ENCODE assay signal across 13 mouse cellular contexts in genomic region chr2:117928062-117928461, GRCm38 (mm10).
DNase-seq lines count a peak whose midpoint lies in the region; ATAC-seq and TF ChIP-seq lines count a peak whose summit lies in the region.
"Had no signal": no experiment of that assay in that cellular context is flagged by ENCODE, and none has a peak within 500 bp of the region (broad histone marks: within the 10 kb centered on the region; RNA-seq: fewer than 3 reads in every experiment).

No protein-coding gene starts in this region.

- peak; percentile 79 for ATAC-seq in forebrain, embryonic 12.5 days (ENCODE audit: low FRiP score)
- no peak for ATAC-seq in forebrain, postnatal 0 days
- 0 out of 2 replicates have a peak, but pooled peaks have one; percentile 40 for ATAC-seq in midbrain, embryonic 13.5 days
- ATAC-seq in midbrain, embryonic 11.5 days (ENCODE audit: low FRiP score), result no peak
- peak; percentile 88 for ATAC-seq in forebrain, embryonic 14.5 days
- ATAC-seq in stomach, embryonic 16.5 days (ENCODE audit: insufficient read depth, low FRiP score), result peak; percentile 62; the same call in 1 of the 2 replicates
- ATAC-seq in heart, embryonic 12.5 days (ENCODE audit: insufficient number of reproducible peaks, low FRiP score), result no peak

- no peak overlapping the region for H3K4me2 ChIP-seq in forebrain, embryonic 12.5 days
- H3K4me2 ChIP-seq in forebrain, postnatal 0 days (ENCODE audit: low read depth), result no peak overlapping the region
- no peak overlapping the region for H3K4me2 ChIP-seq in midbrain, embryonic 13.5 days (replicated peaks)
- H3K4me2 ChIP-seq in midbrain, embryonic 11.5 days, result no peak overlapping the region
- H3K4me2 ChIP-seq in forebrain, embryonic 14.5 days (ENCODE audit: low read length), result no peak overlapping the region
- H3K4me2 ChIP-seq in stomach, embryonic 16.5 days (ENCODE audit: low read depth, low read length), result no peak overlapping the region
- H3K4me2 ChIP-seq in heart, embryonic 12.5 days, result no peak overlapping the region

- H3K9me3 ChIP-seq in forebrain, embryonic 12.5 days, result no peaks in the 10 kb centered on the region
- H3K9me3 ChIP-seq in forebrain, postnatal 0 days (ENCODE audit: low read length), result no peaks in the 10 kb centered on the region
- no peaks in the 10 kb centered on the region for H3K9me3 ChIP-seq in midbrain, embryonic 13.5 days
- H3K9me3 ChIP-seq in midbrain, embryonic 11.5 days (ENCODE audit: control insufficient read depth, low read length), result no peaks in the 10 kb centered on the region
- H3K9me3 ChIP-seq in forebrain, embryonic 14.5 days (replicated peaks; ENCODE audit: control insufficient read depth, low read length), result no peaks in the 10 kb centered on the region
- H3K9me3 ChIP-seq in stomach, embryonic 16.5 days (replicated peaks; ENCODE audit: control insufficient read depth, low read length), result no peaks in the 10 kb centered on the region
- no peaks in the 10 kb centered on the region; the same call in 1 of the 2 replicates for H3K9me3 ChIP-seq in heart, embryonic 12.5 days (replicated peaks)

- H3K36me3 ChIP-seq in forebrain, embryonic 12.5 days (replicated peaks), result no peaks in the 10 kb centered on the region
- no peaks in the 10 kb centered on the region for H3K36me3 ChIP-seq in forebrain, postnatal 0 days (ENCODE audit: insufficient read depth)
- H3K36me3 ChIP-seq in midbrain, embryonic 13.5 days, result no peaks in the 10 kb centered on the region
- no peaks in the 10 kb centered on the region for H3K36me3 ChIP-seq in midbrain, embryonic 11.5 days (ENCODE audit: control insufficient read depth, insufficient read depth, low read length)
- H3K36me3 ChIP-seq in forebrain, embryonic 14.5 days (ENCODE audit: control insufficient read depth, insufficient read depth, low read length), result no peaks in the 10 kb centered on the region
- no peaks in the 10 kb centered on the region for H3K36me3 ChIP-seq in stomach, embryonic 16.5 days (ENCODE audit: control insufficient read depth, insufficient read depth, low read length)
- H3K36me3 ChIP-seq in heart, embryonic 12.5 days, result no peaks in the 10 kb centered on the region

- DNase-seq in forebrain, postnatal 0 days, result no peak
- DNase-seq in midbrain, embryonic 11.5 days (ENCODE audit: low spot score, missing footprints), result no peak
- peak; percentile 80 for DNase-seq in forebrain, embryonic 14.5 days (ENCODE audit: low spot score)
- no peak for DNase-seq in spleen, adult 18-20 months
- DNase-seq: cerebellum, postnatal 25 days; kidney, adult 18-20 months; layer of hippocampus, adult 9-11 months; left cerebral cortex, postnatal 4 days; lung, adult 18-20 months had no signal

- H3K4me3 ChIP-seq in forebrain, embryonic 12.5 days (replicated peaks), result no peak overlapping the region
- H3K4me3 ChIP-seq in forebrain, postnatal 0 days (ENCODE audit: low read depth, low read length), result no peak overlapping the region
- no peak overlapping the region for H3K4me3 ChIP-seq in midbrain, embryonic 13.5 days (replicated peaks)
- no peak overlapping the region for H3K4me3 ChIP-seq in midbrain, embryonic 11.5 days (ENCODE audit: low read depth, low read length)
- H3K4me3 ChIP-seq in forebrain, embryonic 14.5 days (ENCODE audit: low read depth, low read length), result no peak overlapping the region
- H3K4me3 ChIP-seq in stomach, embryonic 16.5 days (replicated peaks; ENCODE audit: low read length), result no peak overlapping the region
- H3K4me3 ChIP-seq in heart, embryonic 12.5 days, result no peak overlapping the region

- peaks cover 4% of the 10 kb centered on the region; the same call in 1 of the 2 replicates for H3K4me1 ChIP-seq in forebrain, embryonic 12.5 days
- H3K4me1 ChIP-seq in forebrain, postnatal 0 days (ENCODE audit: insufficient read depth), result no peaks in the 10 kb centered on the region
- peaks cover 5% of the 10 kb centered on the region; the same call in 1 of the 2 replicates for H3K4me1 ChIP-seq in midbrain, embryonic 13.5 days (replicated peaks)
- H3K4me1 ChIP-seq in midbrain, embryonic 11.5 days (ENCODE audit: control insufficient read depth, insufficient read depth, low read length), result no peaks in the 10 kb centered on the region
- H3K4me1 ChIP-seq in forebrain, embryonic 14.5 days (ENCODE audit: control insufficient read depth, insufficient read depth, low read length), result no peaks in the 10 kb centered on the region
- H3K4me1 ChIP-seq in stomach, embryonic 16.5 days (ENCODE audit: control insufficient read depth, insufficient read depth, low read length), result peaks cover 5% of the 10 kb centered on the region; the same call in 1 of the 2 replicates
- peaks cover 7% of the 10 kb centered on the region for H3K4me1 ChIP-seq in heart, embryonic 12.5 days (replicated peaks)

- no peak overlapping the region for H3K27ac ChIP-seq in forebrain, embryonic 12.5 days
- H3K27ac ChIP-seq in forebrain, postnatal 0 days (ENCODE audit: low read depth, low read length), result no peak overlapping the region
- no peak overlapping the region for H3K27ac ChIP-seq in midbrain, embryonic 13.5 days
- no peak overlapping the region for H3K27ac ChIP-seq in midbrain, embryonic 11.5 days (ENCODE audit: low read depth, low read length)
- no peak overlapping the region for H3K27ac ChIP-seq in forebrain, embryonic 14.5 days (ENCODE audit: low read depth, low read length)
- H3K27ac ChIP-seq in stomach, embryonic 16.5 days (ENCODE audit: low read length), result no peak overlapping the region
- no peak overlapping the region for H3K27ac ChIP-seq in heart, embryonic 12.5 days (ENCODE audit: poor library complexity, severe bottlenecking)

- no peak for TF ChIP-seq CTCF in forebrain, postnatal 0 days (IDR thresholded peaks at IDR 0.05; ENCODE audit: low read depth)

- 36% methylated on average over 6 of the region's 6 CpGs for WGBS in forebrain, embryonic 12.5 days
- 18% methylated on average over 6 of the region's 6 CpGs for WGBS in forebrain, postnatal 0 days
- 51% methylated on average over 6 of the region's 6 CpGs for WGBS in midbrain, embryonic 13.5 days
- 63% methylated on average over 6 of the region's 6 CpGs for WGBS in midbrain, embryonic 11.5 days
- WGBS in forebrain, embryonic 14.5 days, result 15% methylated on average over 6 of the region's 6 CpGs
- 38% methylated on average over 6 of the region's 6 CpGs for WGBS in stomach, embryonic 16.5 days
- 54% methylated on average over 6 of the region's 6 CpGs for WGBS in heart, embryonic 12.5 days

- H3K9ac ChIP-seq in forebrain, embryonic 12.5 days, result no peak overlapping the region
- H3K9ac ChIP-seq in forebrain, postnatal 0 days, result no peak overlapping the region
- no peak overlapping the region for H3K9ac ChIP-seq in midbrain, embryonic 13.5 days (replicated peaks)
- no peak overlapping the region for H3K9ac ChIP-seq in midbrain, embryonic 11.5 days (ENCODE audit: low read length)
- no peak overlapping the region for H3K9ac ChIP-seq in forebrain, embryonic 14.5 days (ENCODE audit: low read length)
- no peak overlapping the region for H3K9ac ChIP-seq in stomach, embryonic 16.5 days (ENCODE audit: low read length)
- no peak overlapping the region for H3K9ac ChIP-seq in heart, embryonic 12.5 days

- H3K27me3 ChIP-seq in forebrain, embryonic 12.5 days, result no peaks in the 10 kb centered on the region
- no peaks in the 10 kb centered on the region for H3K27me3 ChIP-seq in forebrain, postnatal 0 days (ENCODE audit: insufficient read depth, low read length)
- H3K27me3 ChIP-seq in midbrain, embryonic 13.5 days, result no peaks in the 10 kb centered on the region
- no peaks in the 10 kb centered on the region for H3K27me3 ChIP-seq in midbrain, embryonic 11.5 days (ENCODE audit: control insufficient read depth, insufficient read depth, low read length)
- no peaks in the 10 kb centered on the region for H3K27me3 ChIP-seq in forebrain, embryonic 14.5 days (replicated peaks; ENCODE audit: control insufficient read depth, insufficient read depth, low read length)
- H3K27me3 ChIP-seq in stomach, embryonic 16.5 days (ENCODE audit: control insufficient read depth, insufficient read depth, low read length), result no peaks in the 10 kb centered on the region
- H3K27me3 ChIP-seq in heart, embryonic 12.5 days (replicated peaks), result no peaks in the 10 kb centered on the region

Comparison
In these comparisons a context has a peak if more than half of its experiments do, and no peak if none do; other contexts are left out.
1. ATAC-seq: peak in forebrain, embryonic 12.5 days (single experiment), midbrain, embryonic 13.5 days (single experiment), forebrain, embryonic 14.5 days (single experiment) and stomach, embryonic 16.5 days (single experiment); none in forebrain, postnatal 0 days (single experiment), midbrain, embryonic 11.5 days (single experiment) and heart, embryonic 12.5 days (single experiment).